Mouse (Mus musculus) megakaryocyte, embryonic 14.5 days (primary cell): ENCODE data around the gene Cat.

ENCODE experiments used
- FLI1 ChIP-seq: IDR thresholded peaks from 2 replicates; pipeline ENCODE4 v1.6.1; 2012; ENCODE audit warnings: low read length, inconsistent platforms, mixed read lengths
- GATA1 ChIP-seq: IDR thresholded peaks from 3 replicates; pipeline ENCODE4 v1.6.1; 2012; ENCODE audit warnings: mixed read lengths, low read length, inconsistent platforms, borderline replicate concordance

DNA sequence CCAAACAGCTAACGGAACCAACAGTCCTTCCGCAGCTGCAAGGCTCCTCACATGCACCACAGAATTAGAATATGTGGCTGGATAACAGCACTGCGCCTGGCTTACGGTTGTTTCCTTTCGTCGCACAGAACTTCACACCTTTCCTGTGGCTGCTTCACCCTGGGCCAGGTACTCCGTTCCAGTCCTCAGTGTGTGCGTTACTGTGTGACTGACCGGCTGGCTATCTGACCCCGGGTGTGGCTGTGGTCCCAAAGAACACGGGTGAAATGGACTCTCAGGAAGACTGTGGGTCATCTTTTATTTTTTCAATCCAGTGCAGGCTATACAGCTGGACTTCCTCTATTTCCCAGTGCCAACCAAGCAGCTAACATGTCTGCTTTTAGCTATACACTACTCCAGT is 19.5 kb downstream of the Cat start:
- TF ChIP-seq GATA1 (no peak), FLI1 (no peak)
